Mouse (Mus musculus) thymus, postnatal 36 days (tissue): ENCODE data around the gene Gtf2h3.
"Not testable (repeated sequence)": the region's sequence is repeated elsewhere in the genome, so short reads cannot be mapped to it uniquely, and the experiment has no call there.

Experiments
- DNase-seq, 2 experiments: peaks; one replicate each; pipeline ENCODE4 v3.0.0; 2022; ENCODE audit warnings: mixed read lengths in 2 of 2

Gtf2h3 gene

GRCm38 (mm10) chr5:124575467-124575866 lies 3.5 kb upstream of the Gtf2h3 start:
- DNase-seq, result no peak

DNA sequence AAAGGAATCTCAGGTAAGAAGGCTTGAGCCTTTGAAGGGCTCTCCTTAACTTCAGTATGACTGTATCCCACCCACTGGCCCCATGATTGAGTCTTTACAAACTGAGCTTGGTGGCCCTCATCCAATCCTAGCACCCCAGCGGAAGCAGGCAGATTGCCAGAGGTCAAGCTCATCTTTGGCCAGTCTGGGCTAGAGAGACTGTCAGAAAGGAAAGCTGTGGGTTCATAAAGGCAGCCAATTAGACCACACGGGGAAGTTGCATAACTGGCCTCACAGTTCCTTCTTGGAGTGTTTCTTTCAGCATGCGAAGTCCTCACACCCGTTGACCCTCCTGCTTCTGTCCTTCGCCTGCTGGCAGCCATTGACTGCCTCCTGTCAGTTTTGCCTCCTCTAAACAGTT lies 3.6 kb downstream of the Gtf2h3 start:
- DNase-seq, result no peak

DNA sequence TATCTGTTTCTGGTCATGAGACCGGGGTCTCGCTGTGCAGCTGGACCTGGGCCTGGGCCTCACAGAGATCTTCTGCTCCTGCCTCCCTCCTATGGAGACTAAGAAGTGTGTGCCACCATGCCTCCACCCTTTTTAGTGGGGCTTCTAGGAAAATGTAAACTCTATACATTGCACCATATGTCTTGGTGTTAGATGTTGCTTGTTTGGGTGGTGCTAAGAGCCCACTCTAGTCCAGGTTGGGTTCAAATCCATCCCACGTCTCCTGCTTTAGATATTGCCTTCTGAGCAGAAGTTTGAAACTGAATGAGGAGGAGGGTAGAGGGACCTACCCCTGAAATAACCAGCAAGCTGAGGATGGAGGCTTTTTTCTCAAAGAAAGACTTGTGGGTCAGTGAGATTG lies 13.8 kb downstream of the Gtf2h3 start:
- no peak for DNase-seq

GRCm38 (mm10) chr5:124598224-124599174 lies 19.6 kb downstream of the Gtf2h3 start:
- peak; percentile 26 to 48 for DNase-seq

DNA sequence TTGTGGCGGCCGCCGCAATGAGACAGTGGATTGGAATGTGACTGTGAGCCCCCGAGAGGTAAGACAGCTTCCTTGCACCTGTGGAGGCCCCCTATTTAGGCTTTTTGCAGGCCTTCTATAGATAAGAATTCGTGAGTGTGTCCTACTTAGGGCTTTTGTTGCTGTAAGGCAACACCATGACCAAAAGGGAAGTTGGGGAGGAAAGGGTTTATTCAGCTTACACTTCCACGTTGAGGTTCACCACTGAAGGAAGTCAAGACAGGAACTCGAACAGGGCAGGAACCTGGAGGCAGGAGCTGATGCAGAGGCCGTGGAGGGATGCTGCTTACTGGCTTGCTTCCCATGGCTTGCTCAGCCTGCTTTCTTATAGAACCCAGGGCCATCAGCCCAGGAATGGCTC lies 20.8 kb downstream of the Gtf2h3 start:
- DNase-seq, result not testable (repeated sequence)

GRCm38 (mm10) chr5:124602349-124602748 lies 23.4 kb downstream of the Gtf2h3 start:
- peak; percentile 64 to 75 for DNase-seq

GRCm38 (mm10) chr5:124604296-124604695 lies 25.4 kb downstream of the Gtf2h3 start:
- DNase-seq, result no peak

DNA sequence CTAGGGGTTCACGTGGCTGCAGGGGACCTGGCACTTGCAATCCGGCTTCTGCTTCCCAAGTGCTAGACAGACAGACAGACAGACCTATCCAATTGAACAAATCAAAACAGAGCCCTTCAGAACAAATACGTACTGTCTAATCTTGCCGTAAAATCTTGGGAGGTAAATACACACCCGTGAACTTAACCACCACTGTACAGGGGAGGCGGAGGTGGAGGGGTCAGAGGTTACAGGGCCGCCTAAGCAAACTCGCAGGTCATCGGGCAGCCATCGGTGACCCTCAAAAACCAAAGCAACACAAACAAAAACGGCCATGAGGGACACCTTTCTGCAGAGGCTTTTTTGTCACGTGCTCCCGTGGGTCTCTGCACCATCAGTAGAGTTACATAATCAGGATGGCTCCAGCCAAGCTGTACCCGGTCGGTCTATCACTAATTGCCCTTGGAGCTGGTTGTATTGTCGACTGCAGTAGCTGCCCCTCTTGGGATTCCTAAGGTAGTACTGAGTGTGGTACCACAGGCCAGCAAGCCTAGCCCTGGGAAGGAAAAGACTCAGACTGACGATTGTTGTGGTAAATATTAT lies 26.2 kb downstream of the Gtf2h3 start:
- DNase-seq, result no peak

GRCm38 (mm10) chr5:124610965-124611364 lies 32.0 kb downstream of the Gtf2h3 start:
- DNase-seq, result peak; percentile 59 to 62

DNA sequence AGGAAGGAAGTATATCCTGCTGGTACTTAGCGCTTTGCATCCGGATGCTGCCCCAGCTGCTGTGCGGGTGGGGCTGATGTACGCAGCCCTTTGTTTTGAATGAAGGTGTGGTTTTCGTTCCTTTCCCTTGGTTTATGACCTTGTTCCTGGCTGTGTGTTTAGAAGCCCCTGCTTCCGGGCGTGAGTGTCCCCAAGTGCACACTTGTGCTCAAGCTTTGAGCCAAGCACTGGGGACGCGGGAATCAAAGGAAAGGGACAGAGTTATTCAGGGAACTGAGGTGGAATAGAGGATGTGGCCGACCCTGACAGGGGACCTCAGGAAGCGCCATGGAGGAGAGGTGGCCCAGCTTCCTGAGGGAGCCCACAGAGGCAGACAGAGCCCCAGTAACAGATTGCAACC lies 35.8 kb downstream of the Gtf2h3 start:
- peak; percentile 54 to 77 for DNase-seq

- DNase-seq, result no peak
Observed at GRCm38 (mm10) chr5:124618711-124619110, 39.8 kb downstream of the Gtf2h3 start.

GRCm38 (mm10) chr5:124621362-124621761 lies 42.4 kb downstream of the Gtf2h3 start:
- no peak for DNase-seq

- no peak for DNase-seq
Observed at GRCm38 (mm10) chr5:124622890-124623289, 44.0 kb downstream of the Gtf2h3 start.

- DNase-seq, result no peak
Observed at GRCm38 (mm10) chr5:124624291-124624690, 45.4 kb downstream of the Gtf2h3 start.

GRCm38 (mm10) chr5:124628448-124629363 lies 49.8 kb downstream of the Gtf2h3 start, which contains the start of gene Atp6v0a2:
Atp6v0a2 (plus strand) TSS chr5:124628576.
- DNase-seq, result peak; percentile 96 to 98

- no peak for DNase-seq
Observed at GRCm38 (mm10) chr5:124629641-124630040, 50.7 kb downstream of the Gtf2h3 start.

GRCm38 (mm10) chr5:124631685-124632084 lies 52.7 kb downstream of the Gtf2h3 start:
- DNase-seq, result no peak

DNA sequence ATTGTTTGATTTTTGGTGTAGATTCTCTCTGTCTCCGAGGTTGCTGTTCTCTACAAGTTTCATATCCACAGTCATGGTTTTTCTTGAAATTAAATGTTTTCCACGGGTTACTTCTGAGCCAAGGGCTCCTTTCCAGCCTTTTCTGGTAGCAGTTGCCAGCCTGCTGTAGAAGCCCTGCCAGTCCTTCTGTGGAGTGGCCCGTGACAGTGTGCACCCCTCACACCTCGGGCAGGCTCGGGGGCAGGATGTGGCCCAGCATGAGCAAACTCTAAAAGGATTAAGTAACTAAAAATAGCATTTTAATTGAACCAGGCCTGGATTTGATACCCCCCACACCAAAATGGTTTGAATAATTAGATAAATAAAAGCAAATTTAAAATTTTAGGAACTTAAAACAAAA lies 53.5 kb downstream of the Gtf2h3 start:
- DNase-seq, result peak; percentile 18 to 50

DNA sequence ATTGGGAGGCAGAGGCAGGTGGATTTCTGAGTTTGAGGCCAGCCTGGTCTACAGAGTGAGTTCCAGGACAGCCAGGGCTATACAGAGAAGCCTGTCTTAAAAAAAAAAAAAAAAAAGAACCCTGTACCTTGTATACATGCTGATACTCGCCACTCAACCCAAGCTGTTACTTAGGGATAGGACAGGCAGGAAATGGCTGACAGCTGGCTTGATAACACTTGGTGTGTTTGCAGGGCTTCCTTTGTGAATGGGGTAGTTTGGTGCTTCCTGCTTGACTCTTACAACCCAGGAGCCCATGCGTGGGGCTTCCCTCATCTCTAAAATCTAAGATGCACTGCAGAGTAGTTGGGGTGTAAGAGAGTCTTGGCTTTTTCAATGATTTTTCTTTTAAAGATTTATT lies 54.5 kb downstream of the Gtf2h3 start:
- peak; percentile 41 to 65 for DNase-seq

- not testable (repeated sequence) for DNase-seq
Observed at GRCm38 (mm10) chr5:124635068-124635467, 56.1 kb downstream of the Gtf2h3 start.

GRCm38 (mm10) chr5:124636139-124636538 lies 57.2 kb downstream of the Gtf2h3 start:
- DNase-seq, result no peak

DNA sequence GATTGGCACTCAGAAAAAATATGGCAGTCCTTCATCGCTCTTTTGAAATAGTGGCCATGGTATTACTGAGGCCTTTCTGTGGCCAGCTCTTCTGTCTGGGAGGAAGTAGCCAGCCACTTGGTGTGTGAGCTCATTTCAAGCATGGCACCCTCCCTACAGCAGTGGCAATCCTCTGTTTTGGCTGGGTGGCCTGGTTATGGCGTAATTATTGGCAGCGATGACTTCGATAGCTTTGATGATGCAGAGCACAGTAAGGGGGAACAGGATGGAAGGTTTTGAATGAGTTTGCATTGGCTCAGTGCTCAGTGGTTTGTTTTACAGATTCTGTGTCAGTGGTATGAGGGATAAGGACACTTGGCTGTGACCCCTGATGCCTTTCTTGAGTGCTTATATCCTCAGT lies 57.8 kb downstream of the Gtf2h3 start:
- no peak for DNase-seq

GRCm38 (mm10) chr5:124637300-124637699 lies 58.4 kb downstream of the Gtf2h3 start:
- peak; percentile 75 to 86 for DNase-seq
